7 mouse cellular contexts compared by ENCODE assay signal in the genomic region with DNA sequence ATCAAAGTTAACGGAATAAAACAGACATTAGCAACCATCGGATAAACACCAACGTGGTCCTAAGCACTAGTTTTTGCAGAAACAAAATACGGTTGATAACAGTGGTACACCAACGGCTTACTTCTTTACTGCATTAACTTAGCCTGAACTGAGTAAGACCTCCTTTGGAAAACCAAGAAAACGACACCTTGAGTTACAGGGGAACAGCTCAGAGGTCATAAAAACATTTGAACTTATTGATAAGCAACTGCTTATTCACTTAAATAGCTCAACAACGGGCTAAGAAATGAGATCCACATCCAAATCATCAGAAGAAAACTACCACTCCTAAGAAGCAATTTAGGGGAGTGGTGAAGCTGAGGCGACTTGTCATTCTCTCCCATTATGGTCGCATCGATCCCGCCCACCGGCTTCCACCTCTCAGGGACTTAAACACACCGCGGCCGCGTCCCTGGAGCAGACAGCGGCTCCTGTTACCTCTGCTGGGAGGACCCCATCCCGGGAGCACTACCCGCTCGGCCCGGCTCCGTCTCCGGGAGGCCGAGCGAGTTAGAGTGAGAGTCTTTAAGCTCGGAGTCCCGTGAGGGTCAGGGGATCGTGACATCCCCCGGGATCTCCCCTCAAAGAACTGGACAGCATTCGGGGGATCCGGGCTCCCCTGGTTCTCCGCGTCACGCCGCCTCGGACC. TPM values are rescaled to one million over a fixed set of nuclear protein-coding genes. Genes with fewer than 3 reads are reported as not detected.
DNase-seq lines count a peak whose midpoint lies in the region; ATAC-seq lines count a peak whose summit lies in the region.
"Not testable (repeated sequence)": the region's sequence is repeated elsewhere in the genome, so short reads cannot be mapped to it uniquely, and the experiment has no call there.

No protein-coding gene starts in this region.

- ATAC-seq in embryonic facial prominence, embryonic 15.5 days (ENCODE audit: insufficient number of reproducible peaks, low FRiP score, low TSS enrichment, low read depth) = peak; percentile 52
- ATAC-seq in heart, embryonic 12.5 days (ENCODE audit: insufficient number of reproducible peaks, low FRiP score) = peak; percentile 70
- peak; percentile 76 for ATAC-seq in kidney, embryonic 15.5 days (replicated peaks; ENCODE audit: low FRiP score)
- ATAC-seq in midbrain, embryonic 12.5 days (ENCODE audit: low FRiP score, low read depth) = not testable (repeated sequence)

- not testable (repeated sequence) for H3K27me3 ChIP-seq in embryonic facial prominence, embryonic 15.5 days; heart, embryonic 12.5 days (replicated peaks); kidney, embryonic 15.5 days; midbrain, embryonic 12.5 days

- not testable (repeated sequence) for H3K36me3 ChIP-seq in embryonic facial prominence, embryonic 15.5 days; heart, embryonic 12.5 days; kidney, embryonic 15.5 days; midbrain, embryonic 12.5 days

- peak overlapping the region; percentile 89 for H3K4me3 ChIP-seq in embryonic facial prominence, embryonic 15.5 days (replicated peaks)
- peak overlapping the region; percentile 88 for H3K4me3 ChIP-seq in heart, embryonic 12.5 days
- H3K4me3 ChIP-seq in kidney, embryonic 15.5 days (replicated peaks) = peak overlapping the region; percentile 89
- peak overlapping the region; percentile 82 for H3K4me3 ChIP-seq in midbrain, embryonic 12.5 days

- 3% methylated on average over 30 of the region's 36 CpGs for WGBS in embryonic facial prominence, embryonic 15.5 days
- WGBS in heart, embryonic 12.5 days = 3% methylated on average over 36 of the region's 36 CpGs
- WGBS in kidney, embryonic 15.5 days = 3% methylated on average over 36 of the region's 36 CpGs
- 4% methylated on average over 35 of the region's 36 CpGs for WGBS in midbrain, embryonic 12.5 days

- peak overlapping the region; percentile 53 for H3K4me2 ChIP-seq in embryonic facial prominence, embryonic 15.5 days (replicated peaks)
- H3K4me2 ChIP-seq in heart, embryonic 12.5 days = peak overlapping the region; percentile 76
- H3K4me2 ChIP-seq in kidney, embryonic 15.5 days = peak overlapping the region; percentile 63
- peak overlapping the region; percentile 67 for H3K4me2 ChIP-seq in midbrain, embryonic 12.5 days (replicated peaks)

- H3K4me1 ChIP-seq in embryonic facial prominence, embryonic 15.5 days = peaks cover 10% of the 10 kb centered on the region
- H3K4me1 ChIP-seq in heart, embryonic 12.5 days (replicated peaks) = peaks cover 14% of the 10 kb centered on the region
- peaks cover 15% of the 10 kb centered on the region for H3K4me1 ChIP-seq in kidney, embryonic 15.5 days
- H3K4me1 ChIP-seq in midbrain, embryonic 12.5 days = peaks cover 21% of the 10 kb centered on the region

- H3K9me3 ChIP-seq in embryonic facial prominence, embryonic 15.5 days (replicated peaks); heart, embryonic 12.5 days (replicated peaks); kidney, embryonic 15.5 days (replicated peaks); midbrain, embryonic 12.5 days: not testable (repeated sequence)

- DNase-seq in adrenal gland, postnatal 10 days = peak; percentile 57
- peak; percentile 50 for DNase-seq in liver
- DNase-seq in right cerebral cortex, adult 2 months (ENCODE audit: low spot score in 2 of 2) = peak; percentile 46 to 50

- H3K9ac ChIP-seq in embryonic facial prominence, embryonic 15.5 days = peak overlapping the region; percentile 86
- peak overlapping the region; percentile 95 for H3K9ac ChIP-seq in heart, embryonic 12.5 days
- peak overlapping the region; percentile 82 for H3K9ac ChIP-seq in kidney, embryonic 15.5 days
- peak overlapping the region; percentile 82 for H3K9ac ChIP-seq in midbrain, embryonic 12.5 days (replicated peaks)

- peak overlapping the region; percentile 96 for H3K27ac ChIP-seq in embryonic facial prominence, embryonic 15.5 days (replicated peaks)
- H3K27ac ChIP-seq in heart, embryonic 12.5 days (ENCODE audit: poor library complexity, severe bottlenecking) = peak overlapping the region; percentile 88
- peak overlapping the region; percentile 97 for H3K27ac ChIP-seq in kidney, embryonic 15.5 days
- peak overlapping the region; percentile 94 for H3K27ac ChIP-seq in midbrain, embryonic 12.5 days (replicated peaks)

RNA-seq across cellular contexts. Expression of a gene that starts 0.8 kb away (rescaled TPM):
- total RNA-seq in adrenal gland, postnatal 10 days (2021) = 10 to 100 TPM; 80.8 to 80.9 TPM
- polyA plus RNA-seq in embryonic facial prominence, embryonic 15.5 days (2015; fragmentation: Nextera tagmentation; extraction: Ambion mirVana) = 71.3 and 71.6 TPM in 2 replicates
- 55.3 and 55.9 TPM in 2 replicates for polyA plus RNA-seq in heart, embryonic 12.5 days (2016; fragmentation: Nextera tagmentation; extraction: Ambion mirVana)
- 70.8 and 79.5 TPM in 2 replicates for polyA plus RNA-seq in kidney, embryonic 15.5 days (2015; fragmentation: Nextera tagmentation; extraction: Ambion mirVana)
- 82.9 and 84.5 TPM in 2 replicates for polyA plus RNA-seq in midbrain, embryonic 12.5 days (2016; fragmentation: Nextera tagmentation; extraction: Ambion mirVana)

RNA-seq across cellular contexts. Expression of a gene that starts 34.9 kb away (rescaled TPM):
- 10 to 100 TPM in 1 of 2 experiments, 1 to 10 TPM in 1; 9.5 to 14.4 TPM for total RNA-seq in adrenal gland, postnatal 10 days (2021)
- polyA plus RNA-seq in embryonic facial prominence, embryonic 15.5 days (2015; fragmentation: Nextera tagmentation; extraction: Ambion mirVana) = 12.3 and 12.5 TPM in 2 replicates
- 6.2 and 7.6 TPM in 2 replicates for polyA plus RNA-seq in heart, embryonic 12.5 days (2016; fragmentation: Nextera tagmentation; extraction: Ambion mirVana)
- 10.1 and 10.7 TPM in 2 replicates for polyA plus RNA-seq in kidney, embryonic 15.5 days (2015; fragmentation: Nextera tagmentation; extraction: Ambion mirVana)
- 15.5 and 17.8 TPM in 2 replicates for polyA plus RNA-seq in midbrain, embryonic 12.5 days (2016; fragmentation: Nextera tagmentation; extraction: Ambion mirVana)
